Mouse (Mus musculus): ENCODE results near the gene Emc8.

Gene Emc8

GRCm38 (mm10) chr8:120607885-120608284, 60.5 kb downstream of the Emc8 start:
- in situ Hi-C loops (cut with MboI; ENCODE audit: low sequenced_read_pairs), result no loop called here

- in situ Hi-C loops (cut with MboI; ENCODE audit: low sequenced_read_pairs), result no loop called here
Observed at GRCm38 (mm10) chr8:120607460-120607859, 60.9 kb downstream of the Emc8 start.
